Mouse (Mus musculus): ENCODE data around the gene Foxg1.

Gene Foxg1

DNA sequence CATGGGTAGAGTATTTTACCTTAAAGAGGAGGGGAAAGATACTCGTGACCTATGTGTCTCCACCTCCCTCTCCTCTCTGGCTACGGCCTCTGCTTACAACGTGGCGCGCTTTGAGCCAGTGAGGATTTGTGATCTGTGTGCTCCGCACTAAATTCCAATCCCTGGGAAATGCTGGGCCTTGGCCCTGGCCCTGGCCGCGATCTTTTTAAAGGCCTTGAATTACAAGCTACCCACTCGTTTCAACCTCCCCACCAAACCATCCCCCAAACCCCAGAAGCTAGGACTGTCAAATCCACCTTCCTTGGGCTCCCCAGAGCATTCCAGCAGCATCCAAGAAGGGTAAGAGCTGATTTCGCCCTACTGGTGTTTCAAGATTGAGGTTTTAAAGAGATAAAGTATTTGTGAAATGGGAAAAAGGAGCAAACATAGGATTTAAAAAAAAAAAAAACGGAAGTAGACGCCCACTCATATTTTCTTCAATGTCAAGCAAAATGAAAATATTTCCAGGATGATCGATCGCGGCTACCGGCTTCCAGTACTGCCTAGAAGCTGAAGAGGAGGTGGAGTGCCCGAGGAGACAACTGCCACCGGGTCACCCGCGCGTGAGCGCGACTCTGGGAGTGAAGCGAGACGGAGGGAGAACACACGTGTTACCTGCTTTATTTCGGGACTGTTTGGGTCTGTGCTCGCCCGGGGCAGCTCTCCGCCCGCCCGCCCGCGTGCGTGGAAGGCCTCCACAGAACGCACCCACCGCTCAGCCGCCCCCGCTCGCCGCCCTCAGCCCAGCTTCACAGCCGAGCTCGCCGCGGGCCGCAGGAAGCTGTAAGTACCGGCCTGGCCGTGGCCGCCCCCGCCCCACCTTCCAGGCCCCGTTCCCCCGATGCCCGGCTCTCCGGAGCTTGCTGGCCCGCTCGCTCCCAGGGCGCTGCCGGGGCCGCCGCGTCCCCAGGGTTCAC, at the start of gene Foxg1:
Foxg1 (plus strand) TSS at position 96 of the 956 bp plus-strand sequence.
- DNase-seq, result no peak

DNA sequence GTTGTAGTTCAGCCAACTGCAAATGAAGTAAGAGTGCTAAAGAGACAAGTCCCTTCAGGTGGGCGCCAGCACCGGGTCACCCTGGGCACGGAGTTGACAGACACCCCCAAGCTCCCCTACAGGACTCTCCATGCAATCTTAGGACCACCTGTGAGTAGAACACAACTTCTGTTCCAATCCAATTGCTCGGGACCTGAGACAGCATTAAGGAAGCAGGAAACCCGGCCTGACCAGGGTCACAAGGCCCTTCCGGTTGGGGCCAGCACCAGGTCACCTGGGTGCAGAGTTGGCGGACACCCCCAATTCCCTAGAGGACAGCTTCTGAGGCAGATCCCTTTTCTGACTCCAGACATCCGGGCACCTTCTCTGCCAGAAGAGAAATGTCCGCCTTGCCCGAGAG, 32.8 kb upstream of the Foxg1 start:
- no peak for DNase-seq

DNA sequence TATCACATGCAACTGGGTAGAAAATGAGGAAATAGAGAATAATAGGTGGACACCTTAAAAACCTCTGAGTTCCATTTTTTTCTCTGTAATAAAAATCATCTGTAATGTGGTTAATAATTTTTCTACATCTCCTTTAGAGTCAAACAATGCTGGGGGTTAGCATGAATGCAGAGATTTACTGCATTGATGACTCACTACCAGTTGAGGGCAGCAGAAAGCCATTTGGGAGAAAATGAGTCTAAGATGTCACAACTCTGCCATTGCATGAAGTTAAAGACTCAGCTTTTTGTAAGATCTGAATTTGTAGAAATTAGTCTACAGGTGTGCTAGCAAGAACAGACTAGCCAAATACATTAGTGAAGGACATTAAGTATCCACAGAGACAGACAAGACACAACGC, 13.5 kb upstream of the Foxg1 start:
- DNase-seq, result no peak

- no peak for DNase-seq
Measured at GRCm38 (mm10) chr12:49372170-49372569, 10.3 kb upstream of the Foxg1 start.

GRCm38 (mm10) chr12:49373176-49373575, 9.3 kb upstream of the Foxg1 start:
- no peak for DNase-seq

DNA sequence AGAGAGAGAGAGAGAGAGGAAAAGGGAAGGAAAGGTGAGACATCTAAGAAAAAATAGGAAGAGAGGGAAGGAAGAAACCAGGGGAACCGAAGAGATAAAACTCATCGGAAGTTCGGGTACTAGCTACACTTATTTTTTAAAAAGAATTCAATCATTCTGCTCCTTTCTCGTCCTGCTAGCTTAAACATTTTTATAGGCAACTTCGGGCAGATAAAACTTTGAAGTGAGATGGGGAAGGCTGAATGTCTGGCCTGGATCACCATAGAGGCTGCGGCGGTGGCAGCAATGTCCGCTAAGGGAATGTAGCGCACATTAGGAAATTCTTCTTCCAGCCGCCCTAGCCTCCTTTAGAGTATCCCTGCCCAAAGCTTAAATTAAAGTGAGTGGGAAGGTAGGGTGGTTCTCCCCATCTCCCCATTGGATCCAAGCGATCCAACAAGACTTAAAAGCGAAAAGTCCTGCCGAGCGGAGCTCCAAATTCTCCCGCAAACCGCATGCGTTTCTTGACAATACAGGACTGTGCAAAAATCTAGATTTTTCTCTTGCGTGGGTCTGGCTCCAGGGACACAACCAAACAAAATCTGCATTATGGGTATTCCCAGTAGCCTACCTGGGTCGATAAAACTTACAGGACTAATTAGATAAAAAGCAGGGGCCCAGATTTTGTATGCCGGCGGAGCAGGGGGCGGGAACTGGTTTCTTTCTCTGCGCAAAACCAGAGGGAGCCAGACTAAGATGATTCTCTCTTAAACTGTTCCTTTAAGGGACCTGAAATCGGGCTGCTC, 8.4 kb upstream of the Foxg1 start:
- no peak for DNase-seq

- DNase-seq, result no peak
Measured at GRCm38 (mm10) chr12:49374606-49374995, 7.9 kb upstream of the Foxg1 start.

GRCm38 (mm10) chr12:49375427-49376317, 6.8 kb upstream of the Foxg1 start:
- DNase-seq, result no peak

DNA sequence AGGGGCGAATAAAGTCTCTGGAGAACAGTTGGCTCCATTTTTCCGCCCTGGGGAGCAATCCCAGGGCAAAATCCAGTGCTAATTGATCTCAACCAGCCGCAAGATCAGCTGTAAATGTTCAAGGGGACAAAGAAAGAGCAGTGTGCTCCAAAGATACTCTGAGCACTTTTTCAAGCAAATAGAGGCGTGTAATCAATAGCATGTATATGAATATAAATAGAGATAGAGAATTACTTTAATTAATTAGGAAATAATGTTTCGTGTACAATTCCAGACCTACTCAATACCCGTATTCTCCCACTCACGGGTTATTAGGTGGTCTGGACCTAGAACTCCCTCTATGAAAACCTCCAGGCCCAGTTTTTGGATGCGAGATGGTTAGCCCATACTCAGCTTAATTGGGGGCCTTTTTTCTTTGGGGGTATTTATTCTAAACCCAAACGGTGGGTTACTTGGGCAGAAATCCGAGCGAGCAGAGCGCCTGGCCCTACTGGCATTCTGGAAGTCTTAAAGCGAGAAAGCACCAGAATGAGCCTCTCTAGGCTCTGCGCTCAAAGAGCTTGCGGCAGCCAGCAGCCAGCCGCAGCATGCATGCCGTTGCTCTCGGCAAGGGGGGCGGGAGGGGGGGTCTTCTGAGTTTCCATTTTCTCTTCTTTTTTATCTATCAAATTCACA, 6.0 kb upstream of the Foxg1 start:
- DNase-seq, result no peak

- no peak for DNase-seq
Measured at GRCm38 (mm10) chr12:49377281-49377970, 5.0 kb upstream of the Foxg1 start.

DNA sequence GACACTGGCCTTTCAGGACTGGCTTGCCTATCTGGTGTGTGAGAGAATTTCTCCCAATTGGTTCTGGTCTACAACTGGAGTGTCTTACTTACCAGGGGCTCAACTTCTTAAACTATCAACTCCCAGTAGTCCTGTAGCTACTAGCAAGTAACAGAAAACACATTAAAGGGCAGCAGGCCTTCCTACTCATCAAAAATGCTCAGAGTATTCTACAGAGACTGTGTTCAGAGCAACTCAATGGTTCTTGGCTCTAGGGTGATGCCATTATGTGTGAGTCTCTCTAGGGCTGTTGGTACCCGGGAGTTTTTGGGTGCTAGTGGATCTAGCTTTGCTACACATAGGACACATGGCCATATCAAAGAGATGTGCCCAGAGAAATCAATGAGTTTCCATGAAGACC, 3.5 kb upstream of the Foxg1 start:
- DNase-seq, result no peak

DNA sequence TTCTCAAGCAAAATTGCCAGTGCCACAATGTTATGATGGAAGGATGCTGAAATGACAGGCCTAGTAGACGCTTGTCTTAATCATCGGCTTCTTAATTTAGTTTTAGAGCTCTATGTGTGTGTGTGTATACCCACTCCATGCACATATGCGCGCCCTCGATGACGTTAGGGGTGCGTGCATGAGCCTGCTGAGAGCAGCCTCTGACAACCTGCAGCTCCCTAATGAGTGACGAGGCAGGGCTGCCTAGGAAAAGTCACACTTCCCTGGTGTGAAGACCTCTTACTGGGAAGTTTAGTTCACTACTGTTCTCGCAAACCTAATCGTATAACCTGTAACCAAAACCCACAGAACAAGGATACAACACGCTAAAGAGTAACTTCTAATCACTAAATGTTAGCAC, 3.0 kb upstream of the Foxg1 start:
- no peak for DNase-seq

GRCm38 (mm10) chr12:49380442-49380841, 2.0 kb upstream of the Foxg1 start:
- no peak for DNase-seq

DNA sequence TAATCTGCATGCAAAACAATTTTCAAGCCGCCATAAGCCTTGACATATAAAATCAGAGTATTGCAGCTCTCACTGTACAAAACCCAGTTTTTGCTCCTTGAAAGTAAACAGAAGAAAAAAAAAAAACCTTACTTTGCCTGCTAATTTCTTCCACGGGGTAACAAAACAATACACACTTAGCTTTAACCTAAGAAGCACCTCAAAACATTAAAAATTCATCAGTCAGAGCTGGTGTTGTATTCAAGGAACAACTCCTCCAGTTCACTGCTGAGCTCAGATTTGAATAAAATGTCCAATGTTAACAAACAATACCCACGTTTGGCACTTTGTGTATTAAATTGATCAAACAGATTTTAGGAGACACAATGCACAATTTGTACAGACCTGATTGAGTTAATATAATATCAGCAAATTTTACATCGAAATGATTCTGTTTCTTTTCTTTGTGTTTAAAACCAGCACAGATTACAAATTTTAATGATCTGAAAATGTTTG, 1.4 kb upstream of the Foxg1 start:
- DNase-seq, result no peak

- no peak for DNase-seq
Measured at GRCm38 (mm10) chr12:49381721-49382365, 617 bp upstream of the Foxg1 start.

DNA sequence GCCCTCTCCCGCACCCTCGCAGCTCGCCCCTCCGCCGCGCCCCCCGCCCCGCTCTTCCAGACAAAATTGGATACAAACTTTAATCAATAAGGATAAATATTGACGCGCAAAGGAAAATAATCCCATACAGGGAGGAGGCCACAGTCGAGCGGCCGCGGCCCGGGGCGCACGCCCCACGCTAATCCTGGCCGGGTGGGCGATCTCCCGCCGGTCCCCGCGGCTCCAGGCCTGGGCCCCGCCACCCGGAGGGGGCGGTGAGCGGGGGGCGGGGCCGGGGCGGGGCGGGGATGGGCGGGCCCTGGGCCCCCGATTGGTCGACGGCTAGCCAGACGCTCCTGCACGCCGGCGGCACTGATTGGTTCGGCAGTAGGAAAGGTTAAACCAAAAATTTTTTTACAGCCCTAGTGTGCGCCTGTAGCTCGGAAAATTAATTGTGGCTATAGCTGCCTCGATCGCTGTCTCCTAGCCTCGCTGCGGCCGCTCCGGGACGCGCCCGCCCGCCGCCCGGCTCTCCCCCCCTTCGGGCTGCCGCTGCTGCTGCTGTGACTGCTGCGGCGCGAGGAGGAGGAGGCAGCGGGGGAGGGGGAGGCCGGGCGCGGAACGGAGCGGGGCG, 1.2 kb downstream of the Foxg1 start:
- no peak for DNase-seq

DNA sequence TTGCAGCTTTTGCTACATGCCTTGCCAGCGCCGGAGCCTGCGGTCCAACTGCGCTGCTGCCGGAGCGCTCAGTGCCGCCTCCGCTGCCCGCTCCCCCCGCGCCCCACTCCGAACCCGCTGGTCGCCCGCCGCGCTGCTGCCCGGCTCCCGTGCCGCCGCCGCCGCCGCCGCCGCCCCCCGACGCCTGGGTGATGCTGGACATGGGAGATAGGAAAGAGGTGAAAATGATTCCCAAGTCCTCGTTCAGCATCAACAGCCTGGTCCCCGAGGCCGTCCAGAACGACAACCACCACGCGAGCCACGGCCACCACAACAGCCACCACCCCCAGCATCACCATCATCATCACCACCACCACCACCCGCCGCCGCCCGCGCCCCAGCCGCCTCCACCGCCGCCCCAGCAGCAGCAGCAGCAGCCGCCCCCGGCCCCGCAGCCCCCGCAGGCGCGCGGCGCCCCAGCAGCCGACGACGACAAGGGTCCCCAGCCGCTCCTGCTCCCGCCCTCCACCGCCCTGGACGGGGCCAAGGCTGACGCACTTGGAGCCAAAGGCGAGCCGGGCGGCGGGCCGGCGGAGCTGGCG, 1.9 kb downstream of the Foxg1 start:
- DNase-seq, result no peak

- peak in 1 of 2 experiments; percentile 51 for DNase-seq
Measured at GRCm38 (mm10) chr12:49384876-49385630, 2.6 kb downstream of the Foxg1 start, which contains the start of gene Gm43517. Gm43517 (plus strand) TSS chr12:49385174.

DNA sequence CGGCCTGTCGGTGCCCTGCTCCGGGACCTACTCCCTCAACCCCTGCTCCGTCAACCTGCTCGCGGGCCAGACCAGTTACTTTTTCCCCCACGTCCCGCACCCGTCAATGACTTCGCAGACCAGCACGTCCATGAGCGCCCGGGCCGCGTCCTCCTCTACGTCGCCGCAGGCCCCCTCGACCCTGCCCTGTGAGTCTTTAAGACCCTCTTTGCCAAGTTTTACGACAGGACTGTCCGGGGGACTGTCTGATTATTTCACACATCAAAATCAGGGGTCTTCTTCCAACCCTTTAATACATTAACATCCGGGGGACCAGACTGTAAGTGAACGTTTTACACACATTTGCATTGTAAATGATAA, 3.2 kb downstream of the Foxg1 start:
- DNase-seq, result no peak
